Comparison of ENCODE assay signal across 8 mouse cellular contexts in the genomic region with DNA sequence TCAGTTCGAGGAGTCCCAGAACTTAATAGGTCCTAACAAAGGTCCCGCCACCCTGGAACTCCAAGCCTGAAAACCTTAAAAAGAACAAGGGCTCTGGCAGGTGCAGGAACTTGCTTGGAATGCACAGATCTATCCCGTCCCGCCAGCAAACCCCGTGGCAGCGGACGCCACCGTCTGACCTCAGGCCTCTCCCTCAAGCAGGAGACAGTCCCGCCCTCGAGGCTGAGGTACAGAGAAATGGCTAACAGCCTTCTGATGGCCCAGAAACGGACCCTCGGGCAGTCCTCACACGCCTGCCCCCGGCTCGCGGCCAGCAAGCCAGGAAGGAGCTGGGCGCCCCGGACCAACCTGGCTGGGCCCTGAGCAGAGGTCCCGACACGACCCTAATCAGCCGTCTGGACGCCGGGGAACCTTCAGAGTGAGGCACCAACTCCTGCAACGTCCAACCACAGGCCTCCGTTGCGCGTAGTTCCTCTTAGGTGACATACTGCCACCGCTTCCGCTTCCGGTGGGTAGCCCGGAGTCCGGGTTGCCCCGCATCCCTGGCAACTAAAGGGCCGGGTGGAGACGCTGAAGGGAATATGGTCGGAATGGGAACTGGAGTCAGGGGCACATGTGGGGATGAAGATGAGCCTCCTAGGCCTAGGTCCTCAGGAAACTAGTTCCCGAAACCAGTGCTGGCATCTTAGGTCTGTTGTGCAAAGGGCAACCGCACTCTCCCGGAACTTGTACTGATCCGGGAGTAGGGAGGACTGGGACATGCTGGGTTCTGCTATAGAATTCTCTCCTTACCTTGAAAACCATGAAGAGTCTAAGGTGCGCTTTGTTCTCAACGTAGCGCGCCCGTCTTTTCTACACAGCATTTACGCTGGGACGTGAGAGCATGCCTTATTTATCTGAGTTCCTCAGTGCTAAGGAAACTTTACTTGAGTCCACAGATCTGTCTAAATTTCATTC. TPM values are rescaled to one million over a fixed set of nuclear protein-coding genes. Genes with fewer than 3 reads are reported as not detected.
A peak's percentile ranks its signal among the peaks of the same experiment; 100 is the strongest.
DNase-seq lines count a peak whose midpoint lies in the region; ATAC-seq and TF ChIP-seq lines count a peak whose summit lies in the region.

TSS of gene Alkbh3 (minus strand) at position 473 of the 957 bp plus-strand sequence.

- TF ChIP-seq CTCF in G1E (IDR thresholded peaks at IDR 0.05; ENCODE audit: low read depth, low read length), result no peak

- H3K9ac ChIP-seq in lung, embryonic 16.5 days (ENCODE audit: low read length), result peak within 1 kb of the TSS; percentile 97

- H3K4me3 ChIP-seq in G1E (ENCODE audit: low read depth, low read length), result peak within 1 kb of the TSS; percentile 78
- H3K4me3 ChIP-seq in lung, embryonic 16.5 days (ENCODE audit: low read length), result peak within 1 kb of the TSS; percentile 100

- peak within 1 kb of the TSS; percentile 92 for H3K4me2 ChIP-seq in lung, embryonic 16.5 days (ENCODE audit: low read depth, low read length)

- DNase-seq in G1E (ENCODE audit: low spot score), result peak; percentile 66
- peak; percentile 92 for DNase-seq in cerebellum, adult 8-10 months
- peak; percentile 94 for DNase-seq in forelimb bud, embryonic 11.5 days (ENCODE audit: low read depth, low spot score)
- DNase-seq in layer of hippocampus, adult 9-10 months (ENCODE audit: low spot score), result peak; percentile 83
- peak; percentile 95 for DNase-seq in ovary, postnatal 10 days (ENCODE audit: low spot score)
- peak; percentile 84 to 89 for DNase-seq in thymus, postnatal 10 days (ENCODE audit: low spot score in 2 of 2)

- peak; percentile 96 for ATAC-seq in G1E (ENCODE audit: extremely low read depth, insufficient number of reproducible peaks, low FRiP score, poor library complexity, severe bottlenecking)
- peak; percentile 99 to 100 for ATAC-seq in hematopoietic stem cell, adult 5-6 weeks (replicated peaks in 1 of 2; ENCODE audit: insufficient read depth in 1 of 2, low FRiP score in 2 of 2, low TSS enrichment in 1 of 2, low read depth in 1 of 2, poor library complexity in 2 of 2, severe bottlenecking in 2 of 2)
- peak; percentile 100 for ATAC-seq in lung, embryonic 16.5 days (ENCODE audit: low read depth)

- 0 out of 2 replicates have a peak, but pooled peaks cover 3% of the 10 kb centered on the region for H3K27me3 ChIP-seq in G1E (ENCODE audit: insufficient read depth, low read length)
- no peaks in the 10 kb centered on the region for H3K27me3 ChIP-seq in lung, embryonic 16.5 days (ENCODE audit: control insufficient read depth, insufficient read depth, low read depth, low read length)

- H3K27ac ChIP-seq in lung, embryonic 16.5 days (ENCODE audit: low read length), result peak within 1 kb of the TSS; percentile 55; the same call in 1 of the 2 replicates

- H3K9me3 ChIP-seq in G1E (replicated peaks), result peaks cover 3% of the 10 kb centered on the region; the same call in 1 of the 2 replicates
- H3K9me3 ChIP-seq in lung, embryonic 16.5 days (ENCODE audit: control insufficient read depth, low read length), result no peaks in the 10 kb centered on the region

- 5% methylated on average over 47 of the region's 47 CpGs for WGBS in lung, embryonic 16.5 days

- peaks cover 5% of the 10 kb centered on the region; the same call in 1 of the 2 replicates for H3K4me1 ChIP-seq in G1E (ENCODE audit: insufficient read depth, low read depth, low read length)
- H3K4me1 ChIP-seq in lung, embryonic 16.5 days (replicated peaks; ENCODE audit: control insufficient read depth, insufficient read depth, low read length), result peaks cover 7% of the 10 kb centered on the region; the same call in 1 of the 2 replicates

- peaks cover 28% of the 10 kb centered on the region for H3K36me3 ChIP-seq in G1E (replicated peaks)
- peaks cover 16% of the 10 kb centered on the region; the same call in 1 of the 2 replicates for H3K36me3 ChIP-seq in lung, embryonic 16.5 days (ENCODE audit: control insufficient read depth, insufficient read depth, low read length)

RNA-seq across cellular contexts. Expression of gene Alkbh3, which starts in this region (rescaled TPM):
- 62.0 and 71.2 TPM in 2 replicates for total RNA-seq in G1E (2014; fragmentation: Nextera tagmentation)
- total RNA-seq in G1E (2017), result 25.4 and 30.1 TPM in 2 replicates
- polyA plus RNA-seq in G1E (2012), result 28.9 and 29.0 TPM in 2 replicates
- total RNA-seq in hematopoietic stem cell, adult 5-6 weeks (2017), result 29.3 and 39.2 TPM in 2 replicates
- 63.0 and 70.0 TPM in 2 replicates for polyA plus RNA-seq in lung, embryonic 16.5 days (2015; fragmentation: Nextera tagmentation; extraction: Ambion mirVana)

Comparison
In these comparisons a context has a peak if more than half of its experiments do, and no peak if none do; other contexts are left out.
1. Peak in every context shown above with its lines: DNase-seq, ATAC-seq, H3K4me3 ChIP-seq and H3K27ac ChIP-seq.